Mouse (Mus musculus) left cerebral cortex, adult 11 months (tissue): ENCODE measurements around the gene Mmp17.

Experiments used
- DNase-seq: peaks from one replicate; pipeline ENCODE4 v3.0.0; 2022; ENCODE audit warnings: low spot score

Mmp17 gene

GRCm38 (mm10) chr5:129583761-129584582, at the start of gene Mmp17:
TSS of gene Mmp17 (plus strand) at chr5:129584169.
- peak; percentile 90 for DNase-seq

- peak; percentile 71 for DNase-seq
These were observed 49.5 kb upstream of the Mmp17 start for GRCm38 (mm10) chr5:129534500-129534899.

DNA sequence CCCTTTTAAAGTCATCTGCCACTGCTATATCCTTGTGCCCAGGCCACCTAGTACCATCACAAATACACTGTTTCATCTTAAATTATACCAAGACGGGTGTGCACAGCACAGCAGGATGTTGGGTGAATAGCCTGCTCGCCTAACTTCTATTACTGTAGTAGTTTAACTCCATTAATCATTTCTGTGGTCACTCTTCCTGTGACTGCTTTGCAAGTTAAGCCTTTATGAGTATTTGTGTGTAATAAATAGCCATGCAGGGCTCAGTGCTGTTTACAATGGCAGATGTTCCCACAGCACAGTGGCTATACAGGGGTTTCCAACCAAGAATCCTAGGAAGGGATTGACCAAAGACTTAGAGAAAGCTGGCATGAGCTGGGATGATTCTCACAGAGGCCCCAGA, 48.9 kb upstream of the Mmp17 start:
- DNase-seq = no peak

GRCm38 (mm10) chr5:129535431-129535830, 48.5 kb upstream of the Mmp17 start:
- no peak for DNase-seq

GRCm38 (mm10) chr5:129538826-129539225, 45.1 kb upstream of the Mmp17 start:
- DNase-seq = no peak

DNA sequence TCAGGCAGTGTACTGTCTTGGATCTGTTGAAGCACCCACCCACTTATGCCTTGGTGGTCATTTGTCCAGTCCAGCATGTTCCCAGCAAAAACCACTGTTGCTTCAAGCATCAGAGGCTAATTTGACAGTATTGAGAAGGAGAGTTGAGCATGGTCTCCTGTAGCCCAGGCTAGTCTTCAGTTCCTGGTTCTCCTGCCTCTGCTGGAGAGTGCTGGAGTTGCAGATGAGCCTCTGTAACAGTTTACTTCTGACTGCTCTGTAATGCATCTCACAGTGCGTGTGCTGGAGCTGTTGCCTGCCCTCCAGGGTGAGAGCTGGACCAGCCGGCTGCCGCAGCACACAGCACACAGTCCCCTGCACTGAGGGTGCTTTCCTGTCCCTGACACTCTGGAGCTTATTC, 41.7 kb upstream of the Mmp17 start:
- DNase-seq = no peak

- no peak for DNase-seq
These were observed 38.2 kb upstream of the Mmp17 start for GRCm38 (mm10) chr5:129545787-129546186.

DNA sequence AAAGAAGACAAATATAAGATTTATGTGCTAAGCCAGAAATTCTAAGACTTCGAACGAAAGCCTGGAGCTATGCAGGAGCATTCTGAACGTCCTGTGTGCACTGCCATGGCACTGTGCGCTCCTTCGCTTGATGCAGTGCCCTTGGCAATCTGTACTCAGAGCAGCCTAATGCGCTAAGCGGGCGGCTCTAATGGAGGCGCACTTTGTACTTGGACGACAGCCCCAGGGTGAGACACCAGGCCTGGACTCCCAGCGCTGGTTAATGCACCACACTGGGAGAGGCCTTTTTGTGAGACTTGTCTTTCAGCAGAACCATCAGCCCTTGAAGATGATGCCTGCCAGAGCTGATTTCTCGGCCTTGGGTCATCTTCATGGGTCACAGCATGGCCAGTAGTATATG, 34.3 kb upstream of the Mmp17 start:
- no peak for DNase-seq

GRCm38 (mm10) chr5:129550790-129551189, 33.2 kb upstream of the Mmp17 start:
- DNase-seq = no peak

GRCm38 (mm10) chr5:129551991-129552390, 32.0 kb upstream of the Mmp17 start:
- DNase-seq = no peak

DNA sequence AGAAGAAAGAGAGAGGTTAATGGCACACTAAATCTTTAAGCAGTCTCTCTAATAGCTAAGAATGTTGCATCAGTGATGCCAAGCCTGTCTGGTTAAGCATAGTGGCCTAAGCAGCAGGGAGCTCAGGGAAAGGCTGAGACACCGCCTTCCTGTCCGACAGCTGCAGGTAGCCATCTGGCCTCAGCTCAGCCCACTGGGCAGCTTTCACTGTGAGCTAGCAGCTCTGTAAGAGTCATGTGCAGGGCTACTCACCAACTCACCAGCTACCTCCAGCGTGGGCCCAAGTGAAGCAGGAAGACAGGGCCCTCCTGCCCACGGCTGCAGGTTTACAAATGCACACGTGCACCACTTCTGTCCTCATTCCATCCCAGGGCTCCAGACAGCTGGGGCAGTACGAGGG, 30.3 kb upstream of the Mmp17 start:
- DNase-seq = no peak

GRCm38 (mm10) chr5:129558591-129558990, 25.4 kb upstream of the Mmp17 start:
- no peak for DNase-seq

DNA sequence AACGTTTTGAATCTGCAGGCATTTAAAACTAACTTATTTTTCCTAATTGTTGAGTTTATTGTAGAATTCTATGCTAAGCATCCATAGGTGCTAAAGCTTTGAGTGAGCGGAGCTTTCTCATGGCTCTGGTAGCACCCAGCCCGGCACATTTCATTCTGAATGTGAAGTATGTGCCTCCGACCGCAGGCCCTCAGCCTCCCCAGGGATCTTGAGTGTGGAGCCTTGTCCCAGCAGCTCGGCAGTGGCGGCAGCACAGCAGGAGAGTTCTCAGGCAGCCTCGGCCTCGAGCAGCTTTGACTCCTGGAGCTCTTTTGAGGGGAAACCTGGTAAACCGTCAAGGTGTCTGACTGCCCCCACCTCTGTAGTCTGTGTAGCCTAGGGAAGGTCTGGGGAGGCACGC, 24.7 kb upstream of the Mmp17 start:
- no peak for DNase-seq

- no peak for DNase-seq
These were observed 21.6 kb upstream of the Mmp17 start for GRCm38 (mm10) chr5:129562342-129562741.

DNA sequence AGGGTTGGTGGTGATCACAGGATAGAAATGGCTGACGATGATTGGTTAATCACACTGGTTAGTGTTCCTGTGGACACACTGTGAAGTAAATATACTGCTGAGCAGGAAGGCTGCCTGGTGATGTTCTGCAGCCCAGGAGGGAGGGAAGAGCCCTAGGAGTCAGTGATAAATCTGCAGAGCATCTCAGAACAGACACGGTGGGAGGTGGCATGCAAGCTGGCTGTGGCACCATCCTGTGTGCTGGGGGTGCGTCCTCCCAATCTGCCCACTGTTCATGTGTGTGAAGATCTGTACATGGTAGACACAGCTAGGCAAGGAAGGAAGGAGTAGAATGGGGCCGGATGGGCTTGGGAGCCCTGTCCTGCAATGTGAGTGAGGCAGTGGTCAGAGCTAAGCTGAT, 15.4 kb upstream of the Mmp17 start:
- no peak for DNase-seq

DNA sequence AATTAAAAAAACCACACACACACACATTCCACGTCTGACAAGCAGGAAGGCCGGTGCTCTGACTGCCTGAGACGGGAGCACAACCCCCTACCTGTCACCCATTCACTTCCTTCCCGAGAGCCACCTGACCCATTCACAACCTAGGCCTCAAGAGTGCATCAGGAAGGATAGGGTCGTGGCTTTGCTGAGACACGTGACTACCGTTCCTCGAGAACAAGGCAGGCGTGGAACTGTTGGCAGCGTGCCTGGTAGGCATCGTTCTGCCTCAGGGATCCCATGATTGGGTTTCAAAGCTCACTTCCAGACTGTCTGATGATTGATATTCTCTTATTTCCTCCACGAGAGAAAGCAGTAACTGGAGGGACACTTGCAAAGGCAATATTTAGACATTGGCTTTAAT, 5.8 kb upstream of the Mmp17 start:
- DNase-seq = no peak

DNA sequence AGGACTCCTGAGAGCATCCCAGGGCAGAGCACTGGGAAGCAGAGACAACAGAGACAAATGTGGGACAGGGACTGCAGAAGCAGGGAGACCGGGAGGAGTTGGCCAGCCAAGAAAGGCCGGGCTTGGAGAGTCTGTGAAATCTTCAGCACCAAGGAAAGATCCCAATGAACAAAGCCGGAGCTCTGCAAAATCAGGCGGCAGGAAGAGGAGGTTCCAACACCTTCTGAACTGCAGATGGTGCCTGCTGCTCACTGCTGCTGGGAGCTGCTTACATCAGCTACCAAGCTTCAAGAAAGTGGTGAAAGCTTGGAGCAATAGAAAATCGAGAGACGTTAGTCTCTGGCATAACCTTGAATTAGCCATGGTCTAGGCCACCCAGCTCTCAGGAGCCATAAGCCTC, 3.9 kb upstream of the Mmp17 start:
- DNase-seq = no peak

- DNase-seq = no peak
These were observed 3.4 kb upstream of the Mmp17 start for GRCm38 (mm10) chr5:129580572-129580971.

GRCm38 (mm10) chr5:129581015-129581414, 3.0 kb upstream of the Mmp17 start:
- DNase-seq = peak; percentile 75

- DNase-seq = no peak
These were observed 638 bp upstream of the Mmp17 start for GRCm38 (mm10) chr5:129583331-129583730.

- no peak for DNase-seq
These were observed 893 bp downstream of the Mmp17 start for GRCm38 (mm10) chr5:129584583-129585541.

DNA sequence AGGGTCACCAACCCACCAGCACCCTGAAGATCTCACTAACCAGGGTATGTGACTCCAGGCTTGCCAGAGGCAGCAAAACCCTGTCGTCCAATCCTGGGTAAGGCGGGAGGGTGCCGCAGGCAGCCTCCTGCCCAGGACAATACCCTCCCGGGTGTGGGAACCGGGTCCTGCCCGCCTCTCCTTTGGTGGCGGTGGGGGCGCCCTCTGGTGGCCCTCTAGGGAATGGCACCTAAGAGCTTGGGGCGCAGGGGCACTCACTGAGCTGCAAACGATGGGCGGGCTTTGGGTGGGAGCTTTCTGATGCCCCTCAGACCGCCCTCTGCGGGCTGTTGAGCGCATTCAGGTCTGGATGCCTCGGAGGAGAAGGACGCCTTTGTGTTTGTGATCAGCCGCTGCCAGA, 2.0 kb downstream of the Mmp17 start:
- peak; percentile 59 for DNase-seq

- no peak for DNase-seq
These were observed 2.5 kb downstream of the Mmp17 start for GRCm38 (mm10) chr5:129586471-129586870.
